8 mouse cellular contexts compared by ENCODE assay signal in genomic region chr17:31636942-31637811, GRCm38 (mm10). TPM values are rescaled to one million over a fixed set of nuclear protein-coding genes. Genes with fewer than 3 reads are reported as not detected.
DNase-seq lines count a peak whose midpoint lies in the region; ATAC-seq and TF ChIP-seq lines count a peak whose summit lies in the region.

Gene Cbs, minus strand, starts transcription at chr17:31637238.

- no peak for TF ChIP-seq CTCF in Patski (IDR thresholded peaks at IDR 0.05)

- in situ Hi-C loops in Patski (cut with MboI; ENCODE audit: low pct_unique_long_range_greater_than_20kb), result no loop called here

- peak within 1 kb of the TSS; percentile 48 for H3K4me3 ChIP-seq in hindbrain, embryonic 12.5 days

- WGBS in hindbrain, embryonic 12.5 days, result 3% methylated on average over 60 of the region's 61 CpGs

- H3K36me3 ChIP-seq in hindbrain, embryonic 12.5 days, result no peaks in the 10 kb centered on the region

- no peak for ATAC-seq in Patski
- ATAC-seq in hindbrain, embryonic 12.5 days (ENCODE audit: low FRiP score), result peak; percentile 91

- POLR2A ChIA-PET in Patski (lab: Charles Lee), result no interaction called here

- H3K9me3 ChIP-seq in hindbrain, embryonic 12.5 days (replicated peaks), result no peaks in the 10 kb centered on the region

- peak within 1 kb of the TSS; percentile 57 for H3K9ac ChIP-seq in hindbrain, embryonic 12.5 days

- no peak for DNase-seq in Patski (ENCODE audit: low read depth, low spot score)
- DNase-seq in cerebellum, postnatal 10 days, result peak; percentile 72 to 86
- peak; percentile 47 to 60 for DNase-seq in frontal cortex, postnatal 36 days (ENCODE audit: low spot score in 2 of 2)
- DNase-seq in layer of hippocampus, postnatal 36 days, result peak; percentile 69 to 76
- DNase-seq in lung, postnatal 36 days, result peak; percentile 87
- peak; percentile 77 for DNase-seq in right cerebral cortex, adult 18-20 months
- peak; percentile 46 to 80 for DNase-seq in urinary bladder, postnatal 36 days (ENCODE audit: low spot score in 2 of 2)

- peak within 1 kb of the TSS; percentile 90 for H3K4me2 ChIP-seq in hindbrain, embryonic 12.5 days (replicated peaks)

- CTCF ChIA-PET in Patski (lab: Charles Lee), result no interaction called here

- no peaks in the 10 kb centered on the region for H3K27me3 ChIP-seq in Patski
- peaks cover 34% of the 10 kb centered on the region for H3K27me3 ChIP-seq in hindbrain, embryonic 12.5 days

- H3K27ac ChIP-seq in hindbrain, embryonic 12.5 days, result no peak within 1 kb of the TSS

- peaks cover 18% of the 10 kb centered on the region for H3K4me1 ChIP-seq in hindbrain, embryonic 12.5 days

RNA-seq across cellular contexts. Expression of gene Cbs, which starts in this region (rescaled TPM):
- polyA plus RNA-seq in Patski (2021), result 17.4 TPM
- polyA plus RNA-seq in hindbrain, embryonic 12.5 days (2016; fragmentation: Nextera tagmentation; extraction: Ambion mirVana), result 2.3 and 3.3 TPM in 2 replicates
- 10 to 100 TPM; 61.0 to 66.6 TPM for total RNA-seq in layer of hippocampus, postnatal 36 days (2021)
